Mouse (Mus musculus): ENCODE data around the gene Hist2h4. TPM values are rescaled to one million over a fixed set of nuclear protein-coding genes. Genes with fewer than 3 reads are reported as not detected.
A peak's percentile ranks its signal among the peaks of the same experiment; 100 is the strongest.
"Not testable (repeated sequence)": the region's sequence is repeated elsewhere in the genome, so short reads cannot be mapped to it uniquely, and the experiment has no call there.

Hist2h4 gene
- total and polyA plus RNA-seq, 2 experiments from 2014 or later = 5.1 to 60.5 TPM

DNA sequence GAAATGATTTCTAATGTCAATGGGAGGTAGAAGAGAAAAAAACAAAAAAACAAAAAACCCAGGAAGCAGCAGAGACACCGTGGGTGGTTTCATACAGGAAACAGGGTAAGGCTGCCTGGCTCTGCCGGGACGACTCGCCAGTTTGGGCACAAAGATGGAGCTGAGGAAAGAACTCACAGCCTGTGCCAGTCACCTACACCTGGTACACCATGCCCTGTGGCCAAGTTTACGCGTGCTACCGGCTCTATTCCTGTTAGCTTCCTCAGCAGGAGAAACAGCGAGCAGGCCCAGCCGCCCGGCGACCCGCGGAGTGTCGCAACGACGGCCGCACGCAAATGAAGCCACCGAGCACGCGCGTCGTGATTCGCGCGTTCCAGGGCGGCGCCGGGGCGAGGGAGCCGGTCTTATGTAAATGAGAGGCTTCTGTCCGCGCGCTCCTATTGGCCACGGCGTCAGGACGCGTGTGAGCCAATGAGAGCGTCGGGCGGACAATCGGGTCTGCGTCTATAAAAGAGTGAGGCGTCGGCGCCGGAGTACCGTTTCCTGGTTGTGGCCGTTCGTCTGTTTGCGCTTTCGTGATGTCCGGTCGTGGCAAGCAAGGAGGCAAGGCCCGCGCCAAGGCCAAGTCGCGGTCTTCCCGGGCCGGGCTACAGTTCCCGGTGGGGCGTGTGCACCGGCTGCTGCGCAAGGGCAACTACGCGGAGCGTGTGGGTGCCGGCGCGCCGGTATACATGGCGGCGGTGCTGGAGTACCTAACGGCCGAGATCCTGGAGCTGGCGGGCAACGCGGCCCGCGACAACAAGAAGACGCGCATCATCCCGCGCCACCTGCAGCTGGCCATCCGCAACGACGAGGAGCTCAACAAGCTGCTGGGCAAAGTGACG is 17.9 kb downstream of the Hist2h4 start, which contains the start of gene Hist2h2aa1:
TSS of gene Hist2h2aa1 (plus strand) at position 495 of the 884 bp plus-strand sequence.
- H3K36me3 ChIP-seq (ENCODE audit: insufficient read depth); H3K9me3 ChIP-seq (ENCODE audit: low read length); H3K27me3 ChIP-seq (ENCODE audit: insufficient read depth, low read length); H3K4me1 ChIP-seq (ENCODE audit: insufficient read depth): not testable (repeated sequence)
- H3K9ac ChIP-seq = peak within 1 kb of the TSS; percentile 61
- H3K4me2 ChIP-seq (ENCODE audit: low read depth) = peak within 1 kb of the TSS; percentile 53
- ATAC-seq (peak; percentile 90), DNase-seq (peak; percentile 78)
- peak within 1 kb of the TSS; percentile 45 for H3K4me3 ChIP-seq (ENCODE audit: low read depth, low read length)
- H3K27ac ChIP-seq (ENCODE audit: low read depth, low read length) = peak within 1 kb of the TSS; percentile 94
- WGBS = 0% methylated on average over 29 of the region's 88 CpGs

DNA sequence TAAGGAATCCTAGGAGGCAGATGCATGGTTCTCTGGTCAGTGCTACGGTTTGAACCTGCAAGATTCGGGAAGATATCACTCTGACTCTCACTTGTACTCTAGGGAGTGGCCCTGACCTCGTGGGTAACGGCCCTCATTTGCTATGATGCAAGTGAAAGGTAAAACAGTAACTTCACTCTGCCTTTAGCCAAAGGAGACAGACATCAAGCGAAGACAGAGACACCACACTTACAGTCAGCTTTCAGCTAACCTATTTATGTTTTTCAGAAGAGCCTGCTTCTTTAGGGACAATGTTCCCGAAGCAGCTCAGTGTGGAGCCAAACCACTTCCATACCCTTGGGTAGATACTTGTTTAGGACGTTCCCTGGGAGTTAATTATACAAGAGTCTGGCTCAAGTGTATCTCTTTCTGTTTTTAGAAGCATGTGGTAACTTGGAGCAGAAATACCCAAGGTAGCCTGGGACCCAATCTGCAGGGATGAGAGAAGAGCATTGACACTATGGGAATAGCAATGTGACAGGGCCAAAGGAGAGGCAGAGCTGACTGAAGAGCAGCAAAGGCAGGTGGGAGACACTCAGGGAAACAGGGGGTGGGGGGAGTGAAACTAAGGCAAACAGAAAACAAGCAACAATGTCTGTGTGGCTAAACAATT is 19.1 kb downstream of the Hist2h4 start:
- H3K4me2 ChIP-seq (ENCODE audit: low read depth) = peak overlapping the region; percentile 53
- H3K9ac ChIP-seq = no peak overlapping the region
- DNase-seq (no peak), ATAC-seq (no peak)
- no peak for TF ChIP-seq CTCF (IDR thresholded peaks at IDR 0.05; ENCODE audit: low read depth)
- no peaks in the 10 kb centered on the region for H3K27me3 ChIP-seq (ENCODE audit: insufficient read depth, low read length)
- 0 out of 2 replicates have a peak, but pooled peaks cover 9% of the 10 kb centered on the region for H3K4me1 ChIP-seq (ENCODE audit: insufficient read depth)
- H3K27ac ChIP-seq (ENCODE audit: low read depth, low read length) = peak overlapping the region; percentile 94; the same call in 1 of the 2 replicates
- WGBS = 83% methylated on average over 7 of the region's 7 CpGs
- H3K9me3 ChIP-seq (ENCODE audit: low read length) = no peaks in the 10 kb centered on the region
- H3K4me3 ChIP-seq (ENCODE audit: low read depth, low read length) = no peak overlapping the region
- no peaks in the 10 kb centered on the region for H3K36me3 ChIP-seq (ENCODE audit: insufficient read depth)

DNA sequence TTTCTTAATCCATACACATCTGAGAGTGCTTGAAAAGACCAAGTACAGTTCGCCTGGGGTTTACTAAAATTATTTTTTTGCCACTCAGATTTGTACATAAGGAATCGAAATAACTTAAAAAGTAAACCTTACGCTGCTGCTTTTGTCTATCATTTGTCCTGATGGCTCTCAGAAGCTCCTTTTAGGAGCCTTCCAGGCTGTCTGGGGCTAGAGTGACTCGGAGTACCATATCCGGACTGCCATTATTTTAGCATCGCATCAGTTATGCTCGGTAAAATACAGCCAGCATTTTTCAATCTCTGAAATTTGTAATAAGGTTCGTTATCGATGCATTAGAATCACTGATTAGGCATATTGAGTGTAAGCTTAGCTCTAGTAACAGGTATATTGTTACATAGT is 22.3 kb downstream of the Hist2h4 start:
- H3K27me3 ChIP-seq (ENCODE audit: insufficient read depth, low read length) = no peaks in the 10 kb centered on the region
- DNase-seq = no peak
- peak overlapping the region; percentile 20 for H3K4me3 ChIP-seq (ENCODE audit: low read depth, low read length)
- peak overlapping the region; percentile 47 for H3K27ac ChIP-seq (ENCODE audit: low read depth, low read length)
- peak overlapping the region; percentile 39 for H3K4me2 ChIP-seq (ENCODE audit: low read depth)
- H3K9me3 ChIP-seq (ENCODE audit: low read length) = no peaks in the 10 kb centered on the region
- peak overlapping the region; percentile 19 for H3K9ac ChIP-seq
- 61% methylated on average over 9 of the region's 9 CpGs for WGBS
- H3K4me1 ChIP-seq (ENCODE audit: insufficient read depth) = 0 out of 2 replicates have a peak, but pooled peaks cover 8% of the 10 kb centered on the region
- no peak for ATAC-seq
- no peaks in the 10 kb centered on the region for H3K36me3 ChIP-seq (ENCODE audit: insufficient read depth)
- no peak for TF ChIP-seq CTCF (IDR thresholded peaks at IDR 0.05; ENCODE audit: low read depth)

DNA sequence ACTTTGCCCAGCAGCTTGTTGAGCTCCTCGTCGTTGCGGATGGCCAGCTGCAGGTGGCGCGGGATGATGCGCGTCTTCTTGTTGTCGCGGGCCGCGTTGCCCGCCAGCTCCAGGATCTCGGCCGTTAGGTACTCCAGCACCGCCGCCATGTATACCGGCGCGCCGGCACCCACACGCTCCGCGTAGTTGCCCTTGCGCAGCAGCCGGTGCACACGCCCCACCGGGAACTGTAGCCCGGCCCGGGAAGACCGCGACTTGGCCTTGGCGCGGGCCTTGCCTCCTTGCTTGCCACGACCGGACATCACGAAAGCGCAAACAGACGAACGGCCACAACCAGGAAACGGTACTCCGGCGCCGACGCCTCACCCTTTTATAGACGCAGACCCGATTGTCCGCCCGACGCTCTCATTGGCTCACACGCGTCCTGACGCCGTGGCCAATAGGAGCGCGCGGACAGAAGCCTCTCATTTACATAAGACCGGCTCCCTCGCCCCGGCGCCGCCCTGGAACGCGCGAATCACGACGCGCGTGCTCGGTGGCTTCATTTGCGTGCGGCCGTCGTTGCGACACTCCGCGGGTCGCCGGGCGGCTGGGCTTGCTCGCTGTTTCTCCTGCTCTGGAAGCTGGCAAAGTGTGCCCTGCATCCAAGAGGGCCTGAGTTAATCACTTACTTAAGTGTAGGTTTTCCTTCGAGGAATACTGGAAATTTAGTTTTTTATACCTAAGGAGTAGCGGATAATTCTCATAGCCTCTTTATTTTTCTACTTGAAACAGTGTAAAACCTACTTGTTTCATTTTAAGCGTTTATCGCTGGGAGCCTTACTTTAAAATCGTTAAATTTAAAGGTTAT is 22.9 kb downstream of the Hist2h4 start, which contains the start of gene Hist2h2aa2:
TSS of gene Hist2h2aa2 (minus strand) at position 328 of the 850 bp plus-strand sequence.
- not testable (repeated sequence) for H3K27me3 ChIP-seq (ENCODE audit: insufficient read depth, low read length); H3K9me3 ChIP-seq (ENCODE audit: low read length); H3K4me1 ChIP-seq (ENCODE audit: insufficient read depth); H3K36me3 ChIP-seq (ENCODE audit: insufficient read depth)
- Histone ChIP-seq H3K4me2 (ENCODE audit: low read depth) (peak within 1 kb of the TSS; percentile 39), H3K4me3 (ENCODE audit: low read depth, low read length) (peak within 1 kb of the TSS; percentile 30), H3K27ac (ENCODE audit: low read depth, low read length) (peak within 1 kb of the TSS; percentile 47), H3K9ac (peak within 1 kb of the TSS; percentile 19)
- DNase-seq (peak; percentile 78), ATAC-seq (peak; percentile 89)
- 3% methylated on average over 28 of the region's 85 CpGs for WGBS

DNA sequence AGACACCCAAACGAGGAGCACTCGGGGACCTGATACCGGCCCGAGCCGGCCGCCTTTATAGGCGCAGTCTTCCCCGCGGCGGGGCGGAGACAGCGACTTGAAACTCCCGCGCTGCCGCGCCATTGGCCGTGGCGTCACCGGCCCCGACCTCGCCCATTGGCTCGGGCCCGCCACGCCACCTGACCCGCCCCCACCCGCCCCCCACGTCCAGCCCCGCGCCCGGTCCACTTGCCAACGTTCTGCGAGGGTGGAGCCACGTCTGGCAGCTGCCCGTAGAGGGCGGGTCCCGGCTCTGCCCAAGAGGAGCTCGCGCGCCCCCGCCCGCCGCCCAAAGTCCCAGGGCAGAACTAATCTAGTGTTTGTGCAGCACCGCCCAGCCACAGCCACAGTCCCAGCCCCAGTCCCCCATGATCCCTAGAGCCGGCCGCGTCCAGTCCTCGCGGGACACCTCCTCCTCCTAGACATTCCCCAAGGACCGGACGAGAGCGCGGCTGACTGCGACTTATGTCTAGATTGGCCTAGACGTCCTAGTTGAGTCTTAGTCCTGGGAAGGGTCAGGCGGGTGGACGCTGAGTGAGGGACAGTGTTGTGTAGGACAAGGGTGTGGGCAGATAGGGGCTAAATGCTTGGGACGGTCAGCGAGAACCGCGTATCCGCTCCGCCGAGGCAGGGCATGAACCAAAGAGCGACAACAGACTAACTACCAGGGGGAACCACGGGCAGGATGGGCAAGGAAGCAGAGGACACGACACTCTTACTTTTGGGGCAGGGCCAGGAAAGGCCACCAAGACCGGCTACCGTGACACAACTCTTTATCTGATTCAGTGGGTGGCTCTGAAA is 23.9 kb downstream of the Hist2h4 start, which contains the start of gene Hist2h3c2:
TSS of gene Hist2h3c2 (minus strand) at position 174 of the 840 bp plus-strand sequence.
- DNase-seq; H3K27ac ChIP-seq (ENCODE audit: low read depth, low read length); H3K9me3 ChIP-seq (ENCODE audit: low read length); H3K36me3 ChIP-seq (ENCODE audit: insufficient read depth); H3K27me3 ChIP-seq (ENCODE audit: insufficient read depth, low read length); H3K4me1 ChIP-seq (ENCODE audit: insufficient read depth): not testable (repeated sequence)
- Histone ChIP-seq H3K9ac (peak within 1 kb of the TSS; percentile 33; the same call in 1 of the 2 replicates), H3K4me3 (ENCODE audit: low read depth, low read length) (peak within 1 kb of the TSS; percentile 30), H3K4me2 (ENCODE audit: low read depth) (peak within 1 kb of the TSS; percentile 39)
- 4% methylated on average over 17 of the region's 68 CpGs for WGBS
- ATAC-seq = peak; percentile 81

Measured in forebrain, postnatal 0 days (tissue).